Mouse (Mus musculus) kidney, adult 2 months (tissue): ENCODE measurements at regions not wholly inside any gene's neighbourhood (a gene's known extent, or its start where the extent isn't known, plus 50 kb on each side); places are given as distances from the start of the nearest gene placed in this dataset.

Source experiments
- CTCF ChIP-seq: fragments of 200-500 bp; conservative IDR thresholded peaks from 2 replicates; pipeline ENCODE4 v1.5.1; 2011; ENCODE audit warnings: low read depth, mild to moderate bottlenecking, control low read depth, low read length, moderate library complexity, mixed read lengths; ENCODE audit not compliant: insufficient read depth, insufficient read length
- POLR2A ChIP-seq: fragments of 200-500 bp; IDR thresholded peaks from one replicate; pipeline ENCODE4 v1.6.1; 2011; ENCODE audit warnings: low read depth, low read length, control low read depth

DNA sequence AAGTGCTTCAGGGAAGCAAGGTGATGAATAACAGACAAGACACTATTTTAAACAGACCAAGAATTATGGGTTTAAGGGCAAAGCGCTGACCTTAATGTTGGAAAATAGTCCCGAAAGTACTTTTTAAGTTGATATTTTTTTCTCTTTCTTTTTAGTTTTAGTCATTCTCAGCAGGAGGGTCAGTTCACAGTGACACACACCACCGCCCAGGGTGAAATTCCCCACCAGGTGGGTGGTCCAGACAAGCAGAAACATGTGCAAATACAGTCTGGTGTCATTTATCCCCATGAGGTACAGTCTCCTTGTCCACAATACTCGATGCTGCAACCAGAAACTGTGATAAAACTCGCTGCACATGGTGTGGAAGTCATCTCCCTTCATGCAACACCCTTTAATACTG, 435.5 kb downstream of the Fat4 start:
- TF ChIP-seq CTCF (no peak), POLR2A (no peak)
